Mouse (Mus musculus): ENCODE measurements at regions not wholly inside any gene's neighbourhood (a gene's known extent, or its start where the extent isn't known, plus 50 kb on each side); places are given as distances from the start of the nearest gene placed in this dataset.

GRCm38 (mm10) chr12:110200887-110201286 is 78.0 kb upstream of the Dio3 start:
- TF ChIP-seq EP300 (optimal IDR thresholded peaks at IDR 0.05) (no peak), CTCF (IDR thresholded peaks at IDR 0.05; ENCODE audit: low read depth) (no peak)

All from stomach, postnatal 0 days (tissue).